Mouse (Mus musculus) B cell, adult 2 months (primary cell): ENCODE data around the gene Prss33.

Experiments used
- DNase-seq, 2 experiments: peaks; one replicate each; pipeline ENCODE4 v3.0.0; 2022

Gene Prss33

DNA sequence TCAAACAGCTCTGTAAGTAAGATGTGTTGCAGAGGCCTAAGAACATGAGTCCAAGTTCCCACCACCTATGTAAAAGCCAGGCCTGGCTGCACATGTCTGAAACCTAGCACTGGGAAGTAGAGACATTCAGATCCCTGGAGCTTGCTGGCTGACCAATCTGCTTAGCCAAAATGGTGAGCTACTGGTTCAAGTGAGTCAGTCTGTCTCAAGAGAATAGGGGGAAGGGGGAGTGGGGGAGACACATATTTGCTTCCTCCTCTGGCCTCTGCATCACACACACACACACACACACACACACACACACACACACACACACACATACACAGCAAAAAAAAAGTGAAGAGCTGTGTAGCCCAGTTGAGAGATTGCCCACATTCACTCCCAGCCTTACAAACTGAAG is 52.5 kb downstream of the Prss33 start:
- DNase-seq, result no peak
